Mouse (Mus musculus) limb, embryonic 13.5 days (tissue): Measurements from ENCODE around the gene Dscaml1. TPM values are rescaled to one million over a fixed set of nuclear protein-coding genes. Genes with fewer than 3 reads are reported as not detected.

Experiments used
- ATAC-seq: fragments of 200-750 bp; cut with Nextera tagmentation; 2 replicates; pipeline ENCODE4 v1.8.0; 2017; ENCODE audit warnings: low read depth, moderate number of reproducible peaks, moderate TSS enrichment; ENCODE audit not compliant: low FRiP score
- H3K27ac ChIP-seq: fragments of 300-500 bp; sonication (generic); 2 replicates; pipeline ENCODE4 v1.5.1; 2015; ENCODE audit warnings: inconsistent platforms, mild to moderate bottlenecking, moderate library complexity
- H3K27me3 ChIP-seq: fragments of 300-500 bp; sonication (generic); 2 replicates; pipeline ENCODE4 v1.6.1; 2015; ENCODE audit warnings: mild to moderate bottlenecking, inconsistent platforms
- H3K36me3 ChIP-seq: fragments of 300-500 bp; sonication (generic); 2 replicates; pipeline ENCODE4 v1.6.1; 2015; ENCODE audit warnings: inconsistent platforms, mild to moderate bottlenecking, moderate library complexity
- H3K4me1 ChIP-seq: fragments of 300-500 bp; sonication (generic); 2 replicates; pipeline ENCODE4 v1.6.1; 2015; ENCODE audit warnings: inconsistent platforms
- H3K4me2 ChIP-seq: fragments of 300-500 bp; sonication (generic); replicated peaks from 2 replicates; pipeline ENCODE4 v1.6.1; 2015; ENCODE audit warnings: inconsistent platforms, mild to moderate bottlenecking, moderate library complexity
- H3K4me3 ChIP-seq: fragments of 300-500 bp; sonication (generic); 2 replicates; pipeline ENCODE4 v1.5.1; 2015; ENCODE audit warnings: moderate library complexity, mild to moderate bottlenecking, inconsistent platforms
- H3K9ac ChIP-seq: fragments of 300-500 bp; sonication (generic); 2 replicates; pipeline ENCODE4 v1.6.1; 2015; ENCODE audit warnings: mild to moderate bottlenecking, inconsistent platforms
- H3K9me3 ChIP-seq: fragments of 300-500 bp; sonication (generic); 2 replicates; pipeline ENCODE4 v1.6.1; 2016; ENCODE audit warnings: inconsistent platforms
- WGBS: fragments of 180-500 bp; shearing (Covaris S2); methylation state at CpG from one replicate; pipeline ENCODE4 v1.1.7; 2015; 5-methylcytosine and 5-hydroxymethylcytosine counted together
- polyA plus RNA-seq: library from polyadenylated mRNA; unstranded; fragments of >200 nt; fragmentation: Nextera tagmentation; extraction: Ambion mirVana; gene quantifications from 2 replicates; pipeline ENCODE4 v1.2.1, GENCODE M21; 2015

Dscaml1 gene
- polyA plus RNA-seq, 1 experiment from 2014 or later, result 0.83 TPM

DNA sequence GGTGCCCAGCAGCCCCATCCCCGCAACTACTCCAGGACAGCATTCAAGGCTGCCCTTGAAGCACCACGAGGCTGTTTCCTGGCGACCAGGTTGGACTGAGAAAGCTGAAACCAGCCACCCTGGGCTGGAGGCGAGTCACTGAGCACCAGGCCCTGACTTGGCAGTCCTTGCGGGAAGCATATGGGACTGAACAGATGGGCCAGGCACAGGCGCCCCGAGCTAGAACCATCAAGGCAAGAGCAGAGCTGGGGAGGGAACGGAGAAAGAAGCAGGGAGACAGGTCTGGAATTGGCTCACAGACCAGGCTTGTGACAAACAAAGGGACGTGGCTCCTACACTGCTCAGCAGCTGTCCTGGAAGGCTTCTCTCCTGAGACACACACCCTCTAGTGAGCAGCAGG, 165.9 kb downstream of the Dscaml1 start:
- H3K36me3 ChIP-seq, result no peaks in the 10 kb centered on the region
- no peak overlapping the region for H3K27ac ChIP-seq
- no peak overlapping the region for H3K4me3 ChIP-seq
- ATAC-seq, result no peak
- no peak overlapping the region for H3K9ac ChIP-seq
- 71% methylated on average over 9 of the region's 9 CpGs for WGBS
- no peak overlapping the region for H3K4me2 ChIP-seq
- no peaks in the 10 kb centered on the region for H3K27me3 ChIP-seq
- no peaks in the 10 kb centered on the region for H3K4me1 ChIP-seq
- H3K9me3 ChIP-seq, result no peaks in the 10 kb centered on the region

DNA sequence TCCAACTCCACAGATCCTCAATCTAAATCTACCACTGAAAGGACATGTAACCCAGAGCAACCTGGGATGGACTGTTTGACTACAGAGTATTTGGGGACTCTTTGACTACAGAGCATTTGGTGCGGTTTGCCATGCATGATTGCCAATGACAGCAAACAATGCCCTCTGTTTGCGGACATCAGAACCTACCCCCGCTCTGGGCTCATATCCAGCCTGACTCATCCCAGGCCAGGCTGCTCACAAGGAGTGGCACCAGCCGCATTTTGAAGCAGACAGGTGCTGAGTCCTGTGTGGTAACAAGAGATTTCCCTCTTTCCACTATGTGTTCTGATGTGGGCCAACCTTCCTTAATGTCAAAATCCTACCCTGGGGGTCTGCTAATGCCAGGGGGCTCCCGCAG, 171.7 kb downstream of the Dscaml1 start:
- Histone ChIP-seq H3K9ac (no peak overlapping the region), H3K4me2 (no peak overlapping the region), H3K4me3 (no peak overlapping the region), H3K27me3 (no peaks in the 10 kb centered on the region), H3K4me1 (no peaks in the 10 kb centered on the region), H3K36me3 (no peaks in the 10 kb centered on the region), H3K9me3 (no peaks in the 10 kb centered on the region), H3K27ac (no peak overlapping the region)
- 89% methylated on average over 5 of the region's 5 CpGs for WGBS
- ATAC-seq, result no peak

DNA sequence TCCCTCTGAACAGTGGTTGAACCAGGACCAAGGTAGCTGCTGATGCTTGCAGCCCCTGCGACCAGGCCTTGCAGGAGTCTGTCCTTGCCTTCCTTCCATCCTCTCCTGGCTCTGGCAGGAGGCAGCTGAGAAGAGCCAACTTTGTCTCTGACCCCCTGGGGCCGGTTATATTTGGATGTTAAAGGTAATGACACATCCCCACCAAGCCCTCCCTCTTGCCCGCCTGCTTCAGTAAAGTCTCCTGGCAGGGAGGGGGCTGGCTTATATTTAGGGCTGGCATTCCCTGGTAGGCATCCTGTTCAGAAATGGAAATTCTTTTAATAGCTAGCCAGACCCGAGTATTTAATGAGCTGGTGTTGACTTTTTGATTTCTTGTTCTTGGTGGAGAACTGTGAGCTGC, 172.9 kb downstream of the Dscaml1 start:
- no peak for ATAC-seq
- no peaks in the 10 kb centered on the region for H3K36me3 ChIP-seq
- H3K4me1 ChIP-seq, result no peaks in the 10 kb centered on the region
- H3K27ac ChIP-seq, result no peak overlapping the region
- no peak overlapping the region for H3K4me3 ChIP-seq
- H3K4me2 ChIP-seq, result no peak overlapping the region
- no peaks in the 10 kb centered on the region for H3K27me3 ChIP-seq
- no peaks in the 10 kb centered on the region for H3K9me3 ChIP-seq
- H3K9ac ChIP-seq, result no peak overlapping the region
- 48% methylated on average over 4 of the region's 4 CpGs for WGBS

DNA sequence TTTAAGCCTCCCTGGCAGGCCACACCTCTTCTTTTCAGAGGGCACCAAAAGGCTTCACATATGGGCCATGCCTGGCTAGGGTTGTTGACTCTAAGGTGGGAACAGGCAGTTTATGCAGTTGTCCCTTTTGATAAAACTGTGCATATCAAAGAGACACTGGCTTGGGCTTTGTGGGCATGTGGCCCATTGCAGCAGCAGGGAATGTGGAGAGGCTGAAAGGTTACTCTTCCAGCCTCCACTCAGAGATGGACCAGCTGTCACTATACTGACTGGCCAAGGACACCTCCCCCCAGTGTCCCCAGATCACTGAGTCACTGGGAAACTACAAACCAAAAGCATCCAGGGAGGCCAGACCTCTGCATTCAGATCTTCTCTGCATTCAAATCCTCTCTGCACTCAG, 180.9 kb downstream of the Dscaml1 start:
- Histone ChIP-seq H3K4me1 (peaks cover 10% of the 10 kb centered on the region; the same call in 1 of the 2 replicates), H3K4me3 (no peak overlapping the region), H3K4me2 (no peak overlapping the region), H3K27ac (no peak overlapping the region), H3K36me3 (no peaks in the 10 kb centered on the region), H3K9me3 (no peaks in the 10 kb centered on the region), H3K9ac (no peak overlapping the region), H3K27me3 (no peaks in the 10 kb centered on the region)
- ATAC-seq, result no peak

DNA sequence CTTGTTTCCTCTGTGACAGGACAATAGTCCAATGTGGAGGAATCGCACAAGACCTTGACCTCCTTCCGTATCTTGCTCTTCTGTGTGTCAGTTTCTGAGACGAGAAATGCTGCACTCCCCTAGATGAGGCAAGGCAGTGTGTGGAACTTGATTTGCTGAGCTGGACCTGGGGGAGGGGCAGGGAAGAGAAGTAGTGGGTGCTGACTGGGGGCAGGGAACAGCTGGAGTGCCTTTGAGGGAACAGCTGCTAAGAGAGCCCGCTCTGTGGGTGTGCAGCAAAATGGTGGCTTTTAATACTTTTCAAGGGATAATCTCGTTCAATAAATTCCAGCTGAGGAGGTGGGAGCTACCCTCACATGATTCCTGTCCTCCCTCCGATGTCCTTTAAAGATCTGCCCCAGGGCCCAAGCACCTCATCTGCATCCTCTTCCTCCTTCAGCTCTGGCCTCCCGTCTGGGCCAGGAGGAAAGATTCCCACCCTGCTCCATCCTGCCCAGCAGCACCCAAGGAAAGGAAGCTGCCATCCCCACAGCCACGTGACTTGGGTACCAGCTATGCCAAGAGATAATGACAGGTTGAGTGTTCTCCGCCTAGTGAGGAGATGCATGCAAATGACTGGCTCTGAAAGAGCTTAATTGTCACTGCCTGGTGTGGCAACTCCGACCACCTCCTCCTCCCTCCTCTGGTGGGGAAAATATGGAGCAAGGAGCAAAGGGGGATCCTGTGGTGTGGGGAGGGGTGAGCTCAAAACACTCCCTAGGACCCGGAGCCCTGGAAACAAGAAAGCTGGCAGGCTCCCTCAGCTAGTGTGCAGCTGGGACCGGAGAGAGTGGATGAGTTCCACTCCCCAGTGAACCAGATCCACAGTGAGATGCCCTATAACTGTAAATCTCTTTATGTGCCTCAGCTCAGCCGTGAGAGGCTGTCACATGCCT, 181.9 kb downstream of the Dscaml1 start:
- WGBS, result 30% methylated on average over 13 of the region's 13 CpGs
- H3K36me3 ChIP-seq, result no peaks in the 10 kb centered on the region
- H3K9me3 ChIP-seq, result no peaks in the 10 kb centered on the region
- H3K4me3 ChIP-seq, result no peak overlapping the region
- H3K27ac ChIP-seq, result no peak overlapping the region
- H3K4me1 ChIP-seq, result peaks cover 10% of the 10 kb centered on the region; the same call in 1 of the 2 replicates
- ATAC-seq, result no peak; the same call in 1 of the 2 replicates
- H3K4me2 ChIP-seq, result no peak overlapping the region
- H3K9ac ChIP-seq, result no peak overlapping the region
- no peaks in the 10 kb centered on the region for H3K27me3 ChIP-seq

DNA sequence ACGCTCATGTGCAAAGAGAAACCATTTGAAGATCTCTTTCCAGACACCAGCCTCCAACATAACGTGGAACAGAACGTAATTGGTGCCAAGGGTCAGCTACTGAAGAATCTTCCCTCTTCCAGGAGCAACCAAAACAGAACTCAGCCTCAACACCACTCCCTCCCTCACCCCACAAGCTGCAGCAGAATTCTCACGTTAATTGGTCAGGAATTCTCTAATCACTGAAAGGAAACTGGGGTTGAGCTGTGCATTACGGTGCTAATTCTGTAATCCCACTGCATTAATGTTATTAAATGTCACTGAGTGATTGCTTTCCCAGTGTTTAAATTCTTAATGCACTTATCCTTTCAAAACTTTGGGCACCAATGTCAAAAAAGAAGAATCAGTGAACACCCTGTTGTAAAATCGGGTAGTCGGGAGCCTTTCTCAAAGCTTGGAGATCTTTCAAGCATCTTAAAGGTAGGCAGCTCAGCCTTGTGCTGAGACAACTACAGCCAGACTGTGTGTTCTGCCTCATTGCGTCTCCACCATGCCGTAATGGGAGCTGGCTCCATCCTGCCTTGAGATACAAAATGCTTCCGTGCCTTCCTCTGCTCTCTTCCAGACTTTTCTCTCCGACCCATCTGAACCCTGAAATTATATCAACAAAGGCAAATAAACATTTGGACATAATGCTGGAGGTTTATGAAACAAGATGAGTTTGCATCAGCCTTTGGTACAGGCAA, 184.1 kb downstream of the Dscaml1 start:
- H3K4me2 ChIP-seq, result no peak overlapping the region
- H3K27me3 ChIP-seq, result no peaks in the 10 kb centered on the region
- no peak for ATAC-seq
- peaks cover 10% of the 10 kb centered on the region; the same call in 1 of the 2 replicates for H3K4me1 ChIP-seq
- H3K27ac ChIP-seq, result no peak overlapping the region
- no peaks in the 10 kb centered on the region for H3K36me3 ChIP-seq
- H3K4me3 ChIP-seq, result no peak overlapping the region
- WGBS, result 71% methylated on average over 11 of the region's 11 CpGs
- no peak overlapping the region for H3K9ac ChIP-seq
- H3K9me3 ChIP-seq, result no peaks in the 10 kb centered on the region

DNA sequence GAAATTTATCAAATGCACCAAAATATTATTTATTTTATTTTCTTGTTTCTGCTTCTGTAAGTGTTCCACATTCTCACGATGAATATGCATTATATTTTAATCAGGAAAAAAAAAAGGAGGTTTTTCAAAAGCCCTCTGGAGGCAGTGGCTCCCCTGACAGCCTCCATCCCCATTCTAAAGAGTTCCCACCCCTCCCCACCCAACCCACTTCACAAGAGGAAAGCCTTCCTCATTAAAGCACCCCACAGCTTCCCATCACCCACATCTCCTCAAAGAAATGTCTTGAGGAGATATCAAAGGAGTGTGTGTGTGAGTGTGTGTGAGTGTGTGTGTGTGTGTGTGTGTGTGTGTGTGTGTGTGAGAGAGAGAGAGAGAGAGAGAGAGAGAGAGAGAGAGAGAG, 188.2 kb downstream of the Dscaml1 start:
- Histone ChIP-seq H3K4me3 (no peak overlapping the region), H3K4me1 (no peaks in the 10 kb centered on the region), H3K36me3 (no peaks in the 10 kb centered on the region), H3K9me3 (no peaks in the 10 kb centered on the region), H3K27ac (no peak overlapping the region), H3K27me3 (no peaks in the 10 kb centered on the region), H3K9ac (no peak overlapping the region), H3K4me2 (no peak overlapping the region)
- 81% methylated on average over 1 of the region's 1 CpGs for WGBS
- ATAC-seq, result no peak

DNA sequence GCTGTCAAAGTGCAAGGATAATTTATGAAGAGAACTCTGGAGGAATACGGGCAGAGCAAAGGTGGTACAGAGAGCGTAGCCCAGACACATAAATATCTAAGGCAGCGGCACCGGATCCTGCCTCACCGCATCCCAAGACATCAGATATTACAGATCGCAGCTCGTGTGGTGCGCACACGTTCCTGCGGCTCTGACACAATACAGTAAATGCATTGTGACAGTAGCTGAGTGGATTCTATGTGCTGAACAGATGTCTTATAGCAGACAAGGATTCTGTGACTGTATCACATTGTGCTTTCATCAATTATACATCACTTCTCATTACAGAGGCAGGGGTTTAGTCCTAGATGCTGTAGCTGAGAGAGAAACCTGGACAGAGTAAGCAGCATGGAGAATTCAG, 191.5 kb downstream of the Dscaml1 start:
- Histone ChIP-seq H3K4me2 (no peak overlapping the region), H3K4me1 (no peaks in the 10 kb centered on the region), H3K9me3 (no peaks in the 10 kb centered on the region), H3K27ac (no peak overlapping the region), H3K36me3 (no peaks in the 10 kb centered on the region), H3K27me3 (0 out of 2 replicates have a peak, but pooled peaks cover 2% of the 10 kb centered on the region), H3K9ac (no peak overlapping the region), H3K4me3 (no peak overlapping the region)
- no peak for ATAC-seq
- WGBS, result 83% methylated on average over 10 of the region's 10 CpGs

DNA sequence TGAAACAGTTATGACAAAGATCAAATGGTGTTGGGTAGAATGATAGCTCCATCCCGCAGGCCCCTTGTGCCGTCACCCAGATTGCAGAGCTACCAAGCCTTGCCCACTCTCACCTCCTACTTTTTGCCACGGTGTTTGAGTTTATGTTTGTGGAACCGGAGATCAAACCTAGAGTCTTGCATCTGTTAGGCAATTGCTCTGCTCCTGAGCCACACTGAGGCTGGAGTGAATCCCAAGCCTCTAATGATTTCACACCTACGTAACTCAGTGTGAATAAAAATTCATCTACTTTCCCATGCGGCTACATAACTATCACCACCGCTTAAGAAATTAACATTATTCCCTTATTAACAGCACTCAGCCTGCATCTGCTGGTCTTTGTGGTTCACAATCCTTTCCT, 192.0 kb downstream of the Dscaml1 start:
- H3K9me3 ChIP-seq, result no peaks in the 10 kb centered on the region
- no peaks in the 10 kb centered on the region for H3K4me1 ChIP-seq
- ATAC-seq, result no peak
- no peak overlapping the region for H3K4me3 ChIP-seq
- H3K4me2 ChIP-seq, result no peak overlapping the region
- H3K36me3 ChIP-seq, result no peaks in the 10 kb centered on the region
- H3K27me3 ChIP-seq, result 0 out of 2 replicates have a peak, but pooled peaks cover 3% of the 10 kb centered on the region
- WGBS, result 80% methylated on average over 7 of the region's 7 CpGs
- no peak overlapping the region for H3K27ac ChIP-seq
- H3K9ac ChIP-seq, result no peak overlapping the region

DNA sequence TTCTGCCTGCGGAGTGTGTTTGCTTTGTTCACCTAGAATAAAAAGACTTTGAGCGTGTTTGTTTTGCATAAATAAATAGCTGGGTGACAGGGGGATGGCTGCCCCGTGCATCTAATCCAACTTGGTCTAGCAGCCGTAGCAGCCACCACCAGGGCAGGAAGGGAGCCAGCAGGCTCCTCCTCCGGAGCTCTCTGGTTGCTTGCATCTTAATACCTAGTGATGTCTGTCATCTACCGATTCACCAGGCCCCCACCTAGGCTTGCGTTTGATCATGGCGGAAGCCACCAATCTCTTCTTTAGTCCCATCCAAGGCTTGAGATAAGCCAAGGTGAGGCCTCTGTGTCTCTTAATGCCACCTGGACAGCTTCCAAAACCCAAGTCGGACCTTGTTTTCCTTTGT, 193.6 kb downstream of the Dscaml1 start:
- 0 out of 2 replicates have a peak, but pooled peaks cover 6% of the 10 kb centered on the region for H3K27me3 ChIP-seq
- H3K27ac ChIP-seq, result no peak overlapping the region
- H3K4me1 ChIP-seq, result no peaks in the 10 kb centered on the region
- no peaks in the 10 kb centered on the region for H3K9me3 ChIP-seq
- WGBS, result 57% methylated on average over 9 of the region's 9 CpGs
- H3K4me2 ChIP-seq, result no peak overlapping the region
- H3K36me3 ChIP-seq, result no peaks in the 10 kb centered on the region
- no peak overlapping the region for H3K9ac ChIP-seq
- H3K4me3 ChIP-seq, result no peak overlapping the region
- no peak for ATAC-seq

DNA sequence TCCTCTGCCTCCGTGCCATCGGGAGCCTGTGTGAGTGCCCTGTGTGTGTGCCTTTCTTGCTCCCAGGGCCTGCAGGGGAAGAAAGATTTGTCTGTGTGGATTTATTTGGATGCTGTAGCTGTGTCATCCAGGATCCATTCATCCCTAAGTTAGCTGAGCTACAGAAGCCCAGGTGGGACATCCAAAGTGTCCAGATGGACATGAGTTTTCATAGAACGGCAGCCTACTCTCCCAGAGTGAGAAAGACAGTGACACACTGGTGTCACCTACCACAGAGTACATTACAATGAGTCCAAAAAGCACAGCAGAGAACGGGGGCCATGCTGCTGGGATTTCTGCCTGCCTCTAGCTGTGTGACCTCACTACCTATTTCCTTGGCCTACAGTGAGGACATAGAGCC, 194.5 kb downstream of the Dscaml1 start:
- WGBS, result 92% methylated on average over 4 of the region's 4 CpGs
- H3K4me2 ChIP-seq, result no peak overlapping the region
- no peak overlapping the region for H3K4me3 ChIP-seq
- H3K36me3 ChIP-seq, result no peaks in the 10 kb centered on the region
- no peak for ATAC-seq
- H3K9me3 ChIP-seq, result no peaks in the 10 kb centered on the region
- H3K9ac ChIP-seq, result no peak overlapping the region
- no peak overlapping the region for H3K27ac ChIP-seq
- H3K27me3 ChIP-seq, result 0 out of 2 replicates have a peak, but pooled peaks cover 6% of the 10 kb centered on the region
- no peaks in the 10 kb centered on the region for H3K4me1 ChIP-seq

DNA sequence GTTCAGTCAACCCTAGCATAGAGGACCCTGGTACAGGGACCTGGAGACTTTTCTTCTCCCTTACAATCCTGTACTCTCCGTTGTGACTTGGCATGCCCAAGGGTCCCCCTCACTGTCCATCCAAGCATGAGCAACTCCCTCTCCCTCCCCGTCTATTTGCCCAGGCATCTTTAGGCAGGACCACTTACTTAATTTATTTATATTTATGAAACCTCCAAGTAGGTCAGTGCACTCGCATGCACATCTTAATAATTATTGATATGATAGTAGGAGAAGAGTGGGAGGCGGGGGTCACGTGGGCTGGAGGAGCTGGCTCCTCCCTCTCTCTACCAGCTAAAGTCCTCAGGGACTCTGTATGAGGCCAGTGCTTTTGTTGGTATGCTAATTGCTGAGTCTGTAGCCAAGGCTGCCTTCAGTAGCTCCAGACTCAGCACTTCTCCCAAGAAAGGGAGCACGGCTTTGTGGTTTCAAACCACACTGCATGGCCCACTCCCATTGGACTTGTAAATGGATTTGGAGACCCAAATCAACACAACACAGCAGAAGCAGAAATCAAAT, 199.5 kb downstream of the Dscaml1 start:
- 75% methylated on average over 6 of the region's 6 CpGs for WGBS
- no peak for ATAC-seq
- no peak overlapping the region for H3K27ac ChIP-seq

More for the DNA sequence above, 199.5 kb downstream of the Dscaml1 start:
- 0 out of 2 replicates have a peak, but pooled peaks cover 6% of the 10 kb centered on the region for H3K27me3 ChIP-seq
- H3K4me3 ChIP-seq, result no peak overlapping the region
- H3K9ac ChIP-seq, result no peak overlapping the region
- H3K4me1 ChIP-seq, result no peaks in the 10 kb centered on the region
- H3K9me3 ChIP-seq, result no peaks in the 10 kb centered on the region
- no peaks in the 10 kb centered on the region for H3K36me3 ChIP-seq
- H3K4me2 ChIP-seq, result no peak overlapping the region
